Mouse (Mus musculus) small intestine, adult 2 months (tissue): Measurements from ENCODE around the gene Cramp1l.

Experiments used
- CTCF ChIP-seq: fragments of 200-500 bp; IDR thresholded peaks from 2 replicates; pipeline ENCODE4 v1.5.1; 2012; ENCODE audit warnings: low read depth, mild to moderate bottlenecking, control low read depth, inconsistent platforms, low read length, moderate library complexity, mixed read lengths; ENCODE audit not compliant: insufficient replicate concordance, insufficient read length; ENCODE audit errors: extremely low read depth
- POLR2A ChIP-seq: fragments of 200-500 bp; IDR thresholded peaks from 2 replicates; pipeline ENCODE4 v1.6.1; 2012; ENCODE audit warnings: low read depth, mild to moderate bottlenecking, control low read depth, inconsistent platforms, low read length, moderate library complexity

- TF ChIP-seq POLR2A (no peak), CTCF (no peak)
These were observed 1.7 kb downstream of the Cramp1l start for GRCm38 (mm10) chr17:25013606-25014501.
